Mouse (Mus musculus) testis, postnatal 14 days (tissue): ENCODE measurements around the gene Pdzd3.

Experiments
- DNase-seq: peaks from one replicate; pipeline ENCODE4 v3.0.0; 2021; ENCODE audit warnings: low spot score

Pdzd3 gene

DNA sequence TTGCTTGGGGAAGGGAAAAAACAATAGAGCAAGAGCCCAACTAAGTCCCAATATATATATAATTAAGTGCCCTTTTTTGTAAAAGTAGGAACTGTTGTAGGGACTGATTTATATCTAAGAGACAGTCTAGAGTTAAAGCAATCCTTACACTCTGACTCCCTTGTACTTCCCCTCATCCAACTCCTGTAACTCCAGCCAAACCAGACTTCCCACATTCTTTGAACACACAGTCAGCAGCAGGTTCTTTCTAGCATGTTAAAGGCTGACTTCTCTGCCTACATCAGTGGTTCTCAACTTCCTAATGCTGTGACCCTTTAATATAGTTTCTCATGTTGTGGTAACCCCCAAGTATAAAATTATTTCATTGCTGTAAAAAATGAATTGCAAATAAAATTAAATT, 51.7 kb downstream of the Pdzd3 start:
- DNase-seq: no peak

DNA sequence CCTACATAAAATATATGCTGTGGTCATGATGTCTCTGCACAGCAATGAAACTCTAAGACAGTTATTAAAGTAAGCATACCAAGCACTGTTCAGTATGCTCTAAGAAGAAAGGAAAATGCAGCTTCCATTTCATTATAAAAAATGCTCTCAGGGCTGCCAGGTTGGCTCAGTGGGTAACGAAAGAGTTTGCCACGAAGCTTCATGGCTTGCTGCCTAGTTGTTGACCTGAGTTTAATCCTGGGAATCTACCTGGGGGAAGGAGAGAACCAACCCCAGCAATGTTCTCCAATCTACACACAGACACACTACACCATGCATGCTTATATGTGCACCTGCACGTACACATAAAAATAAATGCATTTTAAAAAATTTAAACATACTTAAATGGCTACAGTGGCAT, 52.1 kb downstream of the Pdzd3 start:
- DNase-seq: no peak
